26 mouse cellular contexts compared by ENCODE assay signal in the genomic region with DNA sequence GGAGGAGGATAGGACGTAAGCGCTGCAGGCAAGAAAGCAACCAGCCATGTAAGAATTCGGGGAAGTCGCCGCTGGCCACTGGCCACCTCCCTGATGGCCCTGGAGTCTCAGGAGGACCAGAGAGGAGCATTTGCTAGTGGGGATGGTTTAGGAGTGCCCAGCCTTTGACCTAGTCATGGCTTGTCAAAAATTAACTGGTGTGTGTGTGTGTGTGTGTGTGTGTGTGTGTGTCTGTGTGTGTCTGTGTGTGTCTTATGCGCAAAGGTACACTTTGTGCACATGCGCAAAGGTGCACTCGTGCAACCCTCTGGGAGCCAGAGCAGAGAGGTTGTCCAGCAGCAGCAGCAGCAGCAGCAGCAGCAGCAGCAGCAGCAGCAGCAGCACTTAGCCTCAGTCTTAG. TPM values are rescaled to one million over a fixed set of nuclear protein-coding genes. Genes with fewer than 3 reads are reported as not detected.
"Had no signal": no experiment of that assay in that cellular context is flagged by ENCODE, and none has a peak within 500 bp of the region (broad histone marks: within the 10 kb centered on the region; RNA-seq: fewer than 3 reads in every experiment).

No protein-coding gene starts in this region.

- H3K36me3 ChIP-seq: limb, embryonic 12.5 days; limb, embryonic 15.5 days; liver, embryonic 15.5 days; midbrain, embryonic 12.5 days; midbrain, embryonic 15.5 days; neural tube, embryonic 12.5 days; neural tube, embryonic 15.5 days had no signal

- H3K9me3 ChIP-seq: limb, embryonic 12.5 days; limb, embryonic 15.5 days; liver, embryonic 15.5 days; midbrain, embryonic 12.5 days; midbrain, embryonic 15.5 days; neural tube, embryonic 12.5 days; neural tube, embryonic 15.5 days had no signal

- DNase-seq: kidney, postnatal 25 days; left cerebral cortex, postnatal 4 days; lung, embryonic 14.5 days; right cerebral cortex, adult 18-20 months; right cerebral cortex, postnatal 14 days; right cerebral cortex, postnatal 4 days; thymus, adult 2 months; thymus, postnatal 14 days; thymus, postnatal 4 days had no signal

- H3K4me3 ChIP-seq: limb, embryonic 12.5 days; limb, embryonic 15.5 days; liver, embryonic 15.5 days; midbrain, embryonic 12.5 days; midbrain, embryonic 15.5 days; neural tube, embryonic 12.5 days; neural tube, embryonic 15.5 days had no signal

- H3K27ac ChIP-seq: hindbrain, embryonic 14.5 days; hindbrain, postnatal 0 days; limb, embryonic 12.5 days; limb, embryonic 15.5 days; liver, embryonic 15.5 days; macrophage; midbrain, embryonic 12.5 days; midbrain, embryonic 15.5 days; neural tube, embryonic 12.5 days; neural tube, embryonic 15.5 days; stomach, postnatal 0 days had no signal

- H3K9ac ChIP-seq: hindbrain, embryonic 14.5 days; limb, embryonic 12.5 days; limb, embryonic 15.5 days; liver, embryonic 15.5 days; lung, embryonic 14.5 days; midbrain, embryonic 12.5 days; midbrain, embryonic 15.5 days; neural tube, embryonic 12.5 days; neural tube, embryonic 15.5 days had no signal

- H3K4me1 ChIP-seq: limb, embryonic 12.5 days; liver, embryonic 15.5 days; midbrain, embryonic 15.5 days; neural tube, embryonic 12.5 days; neural tube, embryonic 15.5 days had no signal

- H3K4me2 ChIP-seq: hindbrain, embryonic 14.5 days; limb, embryonic 12.5 days; limb, embryonic 15.5 days; liver, embryonic 15.5 days; lung, embryonic 14.5 days; midbrain, embryonic 12.5 days; midbrain, embryonic 15.5 days; neural tube, embryonic 12.5 days; neural tube, embryonic 15.5 days had no signal

- ATAC-seq: hindbrain, postnatal 0 days; inflammation-experienced regulatory T-cells, adult 6 months; intestine, embryonic 16.5 days; lung, postnatal 0 days; midbrain, embryonic 15.5 days had no signal

- H3K27me3 ChIP-seq: limb, embryonic 12.5 days; limb, embryonic 15.5 days; liver, embryonic 15.5 days; midbrain, embryonic 12.5 days; midbrain, embryonic 15.5 days; neural tube, embryonic 12.5 days; neural tube, embryonic 15.5 days had no signal

RNA-seq across cellular contexts. Expression of gene Fam186a, which starts 29.0 kb away (rescaled TPM):
- total RNA-seq: left cerebral cortex, postnatal 14 days; megakaryocyte, adult 5-6 weeks had no signal
- polyA plus RNA-seq: hindbrain, postnatal 0 days; inflammation-experienced regulatory T-cells, adult 6 months; intestine, embryonic 16.5 days; limb, embryonic 12.5 days; limb, embryonic 15.5 days; liver, embryonic 15.5 days; macrophage; midbrain, embryonic 15.5 days; neural tube, embryonic 12.5 days; neural tube, embryonic 15.5 days; stomach, embryonic 14.5 days; stomach, postnatal 0 days had no signal
